Mouse (Mus musculus) central nervous system, embryonic 11.5 days (tissue): Measurements from ENCODE around the gene Pgls. TPM values are rescaled to one million over a fixed set of nuclear protein-coding genes. Genes with fewer than 3 reads are reported as not detected.

ENCODE experiments used
- polyA plus RNA-seq: library from polyadenylated mRNA; depleted of rRNA; stranded (reverse); fragments of >200 nt; gene quantifications from 2 replicates; pipeline ENCODE4 v1.2.3, GENCODE M21; 2012; rRNA removed

The Pgls gene
- 126 and 164 TPM in 2 replicates for polyA plus RNA-seq

DNA sequence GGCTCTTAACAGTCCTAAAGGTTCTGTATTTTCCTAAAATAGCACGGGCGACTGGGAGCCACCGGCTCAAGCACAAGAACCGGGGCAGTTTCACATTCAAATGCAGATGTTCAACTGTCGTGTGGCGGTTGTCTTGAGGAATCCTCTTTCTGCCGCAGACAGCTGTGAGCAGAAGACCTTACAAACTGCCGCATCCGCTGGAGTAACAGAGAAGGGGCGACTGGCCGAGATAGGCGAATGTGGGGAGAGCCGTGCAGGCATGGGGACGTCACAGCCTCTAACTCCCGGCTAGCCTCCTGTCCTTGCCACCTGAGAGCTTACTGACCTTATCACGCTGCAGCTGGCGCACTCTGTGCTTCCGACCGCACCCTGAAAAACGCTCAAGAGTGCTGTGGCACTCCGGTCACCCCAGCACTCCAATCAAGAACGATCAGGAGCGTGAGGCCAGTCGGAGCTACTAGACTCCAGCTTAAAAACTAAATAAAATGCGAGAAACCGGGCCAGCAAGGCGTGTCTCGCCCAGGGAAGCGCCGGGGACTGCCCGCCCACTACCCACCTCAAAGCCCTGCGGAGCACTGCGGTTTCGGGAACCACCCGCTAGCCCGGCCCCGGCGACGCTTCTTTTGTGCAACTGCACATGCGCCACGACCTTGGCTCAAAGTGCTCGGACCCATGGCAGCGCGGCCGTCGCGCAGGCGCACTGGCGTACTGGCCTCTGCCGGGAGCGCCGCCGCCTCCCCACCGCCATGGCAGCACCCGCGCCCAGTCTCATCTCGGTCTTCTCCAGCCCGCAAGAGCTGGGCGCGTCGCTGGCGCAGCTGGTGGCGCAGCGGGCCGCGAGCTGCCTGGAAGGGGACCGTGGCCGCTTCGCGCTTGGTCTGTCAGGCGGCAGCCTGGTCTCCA, at the start of gene Pgls:
TSS of gene Pgls (plus strand) at position 706 of the 903 bp plus-strand sequence.

DNA sequence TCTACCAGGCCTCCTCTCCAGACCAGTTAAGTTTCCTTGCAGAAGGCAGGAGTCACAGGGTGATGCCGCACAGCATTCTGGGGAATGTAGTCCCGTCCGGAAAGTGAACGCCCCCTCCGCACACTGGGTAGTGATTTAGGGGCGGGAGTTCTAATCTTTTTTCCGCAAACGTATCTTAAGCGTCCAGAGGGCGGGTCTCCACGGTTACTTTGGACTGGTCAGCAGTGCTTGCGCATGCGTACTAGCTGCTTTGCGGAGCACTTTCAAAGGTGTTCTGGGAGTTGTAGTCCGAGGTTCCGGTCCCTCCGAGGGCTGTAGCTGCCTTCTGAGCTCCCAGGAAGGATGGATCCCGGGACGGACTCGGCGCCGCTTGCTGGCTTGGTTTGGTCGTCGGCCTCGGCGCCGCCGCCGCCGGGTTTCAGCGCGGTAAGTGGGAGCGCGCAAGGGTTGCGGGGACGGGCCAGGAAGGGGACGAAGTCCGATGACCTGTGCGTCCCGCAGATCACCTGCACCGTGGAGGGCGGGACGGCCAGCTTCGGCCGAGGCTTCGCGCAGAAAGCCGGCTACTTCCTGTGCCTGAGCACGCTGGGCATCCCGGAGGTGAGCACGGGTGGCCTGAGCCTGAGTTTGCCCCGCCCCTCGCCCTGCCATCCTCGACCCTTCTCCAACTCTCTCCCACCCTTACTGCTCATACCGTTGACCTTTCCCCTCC, 49.2 kb upstream of the Pgls start, which contains the start of gene Mvb12a:
TSS of gene Mvb12a (plus strand) at position 291 of the 712 bp plus-strand sequence.

GRCm38 (mm10) chr8:71558071-71558957, 33.7 kb upstream of the Pgls start, which contains the start of gene Tmem221:
Gene Tmem221 (minus strand): TSS chr8:71558871.

DNA sequence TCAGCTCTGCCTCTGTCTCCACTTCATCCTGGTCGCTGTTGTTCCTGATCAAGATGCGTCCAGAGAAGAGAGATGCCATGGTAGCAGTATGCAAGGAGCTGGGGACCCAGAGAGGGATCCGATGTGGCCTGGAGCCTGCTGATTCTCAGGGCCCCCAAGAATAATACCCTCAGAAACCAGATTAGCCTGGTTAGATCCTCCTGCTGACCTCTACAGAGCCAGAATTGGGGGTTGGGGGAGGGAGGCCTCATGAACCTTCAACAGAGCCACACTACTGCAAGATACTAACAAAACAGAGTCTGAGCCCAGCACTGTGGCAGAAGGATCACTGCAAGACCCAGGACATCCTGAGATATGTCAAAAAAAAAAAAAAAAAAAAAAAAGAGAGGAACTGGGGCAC, 25.5 kb upstream of the Pgls start, which contains the start of gene Nxnl1:
TSS of gene Nxnl1 (minus strand) at position 101 of the 400 bp plus-strand sequence.

GRCm38 (mm10) chr8:71568387-71568937, 23.5 kb upstream of the Pgls start, which contains the start of gene Slc27a1:
Gene Slc27a1 (plus strand): TSS chr8:71568882.

GRCm38 (mm10) chr8:71597451-71597850, 5.5 kb downstream of the Pgls start, which contains the start of gene Fam129c:
Gene Fam129c (plus strand): TSS chr8:71597648.

GRCm38 (mm10) chr8:71610822-71611651, 19.1 kb downstream of the Pgls start, which contains the start of gene Colgalt1:
Gene Colgalt1 (plus strand): TSS chr8:71610998.

Other genes starting within 250 kb of the Pgls start
- 132 and 143 TPM in 2 replicates for gene Use1, start 225.3 kb upstream of the Pgls start, polyA plus RNA-seq
- gene Ocel1, start 220.9 kb upstream of the Pgls start, polyA plus RNA-seq = 1.9 and 2.5 TPM in 2 replicates
- 71.4 and 73.9 TPM in 2 replicates for gene Nr2f6, start 210.2 kb upstream of the Pgls start, polyA plus RNA-seq
- gene Ushbp1, start 196.4 kb upstream of the Pgls start, polyA plus RNA-seq = 7.8 and 7.9 TPM in 2 replicates
- gene Babam1, start 195.3 kb upstream of the Pgls start, polyA plus RNA-seq = 128 and 175 TPM in 2 replicates
- 46.1 and 53.5 TPM in 2 replicates for gene Ankle1, start 186.2 kb upstream of the Pgls start, polyA plus RNA-seq
- 63.1 and 67.7 TPM in 2 replicates for gene Abhd8, start 128.5 kb upstream of the Pgls start, polyA plus RNA-seq
- gene Mrpl34, start 127.2 kb upstream of the Pgls start, polyA plus RNA-seq = 82.2 and 83.9 TPM in 2 replicates
- 70.7 and 98.5 TPM in 2 replicates for gene Dda1, start 123.0 kb upstream of the Pgls start, polyA plus RNA-seq
- gene Ano8, start 106.2 kb upstream of the Pgls start, polyA plus RNA-seq = 64.5 and 107 TPM in 2 replicates
- gene Gtpbp3, start 104.1 kb upstream of the Pgls start, polyA plus RNA-seq = 30.7 and 37.4 TPM in 2 replicates
- 29.5 and 39.7 TPM in 2 replicates for gene Plvap, start 80.4 kb upstream of the Pgls start, polyA plus RNA-seq
- 0.48 and 0.52 TPM in 2 replicates for gene Ccdc194, start 66.5 kb upstream of the Pgls start, polyA plus RNA-seq
- gene Bst2, start 54.7 kb upstream of the Pgls start, polyA plus RNA-seq = 15.8 and 19.0 TPM in 2 replicates
- gene Mvb12a, start 49.3 kb upstream of the Pgls start, polyA plus RNA-seq = 62.6 and 71.2 TPM in 2 replicates
- 0.22 and 0.23 TPM in 2 replicates for gene Tmem221, start 33.3 kb upstream of the Pgls start, polyA plus RNA-seq
- gene Nxnl1, start 25.6 kb upstream of the Pgls start, polyA plus RNA-seq = not detected in 2 replicates
- gene Slc27a1, start 23.3 kb upstream of the Pgls start, polyA plus RNA-seq = 50.4 and 64.7 TPM in 2 replicates
- gene Fam129c, start 5.5 kb downstream of the Pgls start, polyA plus RNA-seq = 6.1 and 12.4 TPM in 2 replicates
- gene Colgalt1, start 18.8 kb downstream of the Pgls start, polyA plus RNA-seq = 65.9 and 99.7 TPM in 2 replicates
- gene Unc13a, start 79.6 kb downstream of the Pgls start, polyA plus RNA-seq = 15.4 and 19.3 TPM in 2 replicates
- gene Jak3, start 84.1 kb downstream of the Pgls start, polyA plus RNA-seq = 3.5 TPM in 2 replicates
- gene Insl3, start 97.0 kb downstream of the Pgls start, polyA plus RNA-seq = 0.57 and 1.1 TPM in 2 replicates
- gene B3gnt3, start 109.6 kb downstream of the Pgls start, polyA plus RNA-seq = 0.40 and 0.66 TPM in 2 replicates
- 30.0 and 40.4 TPM in 2 replicates for gene Fcho1, start 133.5 kb downstream of the Pgls start, polyA plus RNA-seq